Mouse (Mus musculus) G1E (cell line): ENCODE results near the gene Lect2.

Source experiments
- CTCF ChIP-seq: IDR thresholded peaks from 2 replicates; pipeline ENCODE4 v1.5.1; 2012; ENCODE audit warnings: low read depth, low read length, inconsistent platforms, mixed read lengths
- GATA1 ChIP-seq: IDR thresholded peaks from 2 replicates; pipeline ENCODE4 v1.6.1; 2012; ENCODE audit warnings: borderline replicate concordance, low read length, inconsistent platforms, mixed read lengths
- POLR2AphosphoS5 ChIP-seq: IDR thresholded peaks from 2 replicates; pipeline ENCODE4 v1.6.1; 2012; ENCODE audit warnings: low read depth, low read length, inconsistent platforms; ENCODE audit not compliant: insufficient replicate concordance
- TAL1 ChIP-seq: conservative IDR thresholded peaks from 2 replicates; pipeline ENCODE4 v1.6.1; 2012; ENCODE audit warnings: low read depth, low read length, inconsistent platforms, mixed read lengths

- TF ChIP-seq TAL1 (no peak), CTCF (no peak), POLR2AphosphoS5 (no peak), GATA1 (no peak)
These were observed 3.3 kb downstream of the Lect2 start for GRCm38 (mm10) chr13:56544956-56545355.
